Mouse (Mus musculus) megakaryocyte, embryonic 14.5 days (primary cell): ENCODE measurements around the gene B4galt4.

ENCODE experiments used
- FLI1 ChIP-seq: IDR thresholded peaks from 2 replicates; pipeline ENCODE4 v1.6.1; 2012; ENCODE audit warnings: low read length, inconsistent platforms, mixed read lengths
- GATA1 ChIP-seq: IDR thresholded peaks from 3 replicates; pipeline ENCODE4 v1.6.1; 2012; ENCODE audit warnings: mixed read lengths, low read length, inconsistent platforms, borderline replicate concordance

DNA sequence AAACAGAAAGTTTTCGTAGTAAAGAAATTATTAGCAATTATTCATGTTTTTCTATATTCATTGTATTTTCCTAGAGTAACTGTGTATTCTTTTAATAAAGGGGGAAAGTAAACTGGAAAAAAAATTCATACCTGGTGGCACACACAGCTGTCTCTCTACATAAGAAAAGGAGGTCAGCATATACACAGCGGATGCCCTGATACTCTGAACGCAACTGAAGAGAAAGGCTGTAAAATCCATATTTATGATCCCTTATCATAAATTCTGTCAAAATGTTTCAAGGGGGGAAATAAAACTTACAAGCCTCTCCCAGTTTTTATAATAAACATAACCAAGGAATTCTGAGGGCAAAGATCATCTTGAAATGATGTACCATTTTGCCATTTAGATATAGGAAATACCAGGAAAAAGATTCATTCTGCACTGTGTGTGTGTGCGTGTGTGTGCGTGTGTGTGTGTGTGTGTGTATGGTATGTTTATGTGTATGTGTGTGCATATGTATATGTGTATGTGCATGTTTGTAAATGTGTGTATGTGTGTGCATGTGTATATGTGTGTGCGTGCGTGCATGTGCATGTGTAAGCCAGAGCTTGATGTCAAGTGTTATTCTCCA is 39.0 kb downstream of the B4galt4 start:
- TF ChIP-seq GATA1: no peak
- TF ChIP-seq FLI1: no peak
